Comparison of ENCODE assay signal across 9 mouse cellular contexts in genomic region chr6:112304751-112305150, GRCm38 (mm10). TPM values are rescaled to one million over a fixed set of nuclear protein-coding genes. Genes with fewer than 3 reads are reported as not detected.
DNase-seq lines count a peak whose midpoint lies in the region; ATAC-seq lines count a peak whose summit lies in the region.
"Had no signal": no experiment of that assay in that cellular context is flagged by ENCODE, and none has a peak within 500 bp of the region (broad histone marks: within the 10 kb centered on the region; RNA-seq: fewer than 3 reads in every experiment).

No protein-coding gene starts in this region.

- ATAC-seq in megakaryocyte-erythroid progenitor cell, adult 5-6 weeks (replicated peaks; ENCODE audit: low FRiP score, low TSS enrichment, poor library complexity, severe bottlenecking): no peak
- no peak for ATAC-seq in inflammation-experienced regulatory T-cells, adult 6 months
- ATAC-seq: Patski had no signal

- DNase-seq in left cerebral cortex, adult 18-20 months (ENCODE audit: low spot score in 2 of 2): peak; percentile 6 to 9
- no peak for DNase-seq in left cerebral cortex, adult 11 months (ENCODE audit: low spot score)
- DNase-seq in gastrocnemius, postnatal 25 days: peak; percentile 67
- peak; percentile 40 to 60 for DNase-seq in kidney, postnatal 4 days
- DNase-seq in right cerebral cortex, postnatal 10 days (ENCODE audit: low spot score in 2 of 2): peak; percentile 50 to 52
- DNase-seq in MN1 (ENCODE audit: low spot score): no peak

RNA-seq across cellular contexts. Expression of gene Lmcd1, which starts 31.2 kb away (rescaled TPM):
- total RNA-seq in left cerebral cortex, adult 18-20 months (2021): 10 to 100 TPM in 1 of 2 experiments, 1 to 10 TPM in 1; 7.6 to 10.6 TPM
- 100 to 1,000 TPM in 1 of 2 experiments, 10 to 100 TPM in 1; 98.2 to 394 TPM for total RNA-seq in gastrocnemius, postnatal 25 days (2021)
- total RNA-seq in megakaryocyte-erythroid progenitor cell, adult 5-6 weeks (2014; fragmentation: Nextera tagmentation): 11.3 and 18.7 TPM in 2 replicates
- total RNA-seq in megakaryocyte-erythroid progenitor cell, adult 5-6 weeks (2017): 2.9 and 10.7 TPM in 2 replicates
- polyA plus RNA-seq in inflammation-experienced regulatory T-cells, adult 6 months (2017; shearing (Covaris generic)): not detected

Comparison
In these comparisons a context has a peak if more than half of its experiments do, and no peak if none do; other contexts are left out.
1. DNase-seq: peak in left cerebral cortex, adult 18-20 months (2 of 2), gastrocnemius, postnatal 25 days (single experiment), kidney, postnatal 4 days (2 of 2) and right cerebral cortex, postnatal 10 days (2 of 2); none in left cerebral cortex, adult 11 months (single experiment) and MN1 (single experiment).
2. RNA of gene Lmcd1, which starts 31.2 kb away (total RNA-seq): 98.2 to 394 TPM in gastrocnemius, postnatal 25 days; 2.9 to 18.7 TPM in megakaryocyte-erythroid progenitor cell, adult 5-6 weeks and 7.6 to 10.6 TPM in left cerebral cortex, adult 18-20 months; every median in the first group is over 4 times any median in the second.